Mouse (Mus musculus) midbrain, postnatal 0 days (tissue): Measurements from ENCODE around the gene A930033H14Rik. TPM values are rescaled to one million over a fixed set of nuclear protein-coding genes. Genes with fewer than 3 reads are reported as not detected.
A peak's percentile ranks its signal among the peaks of the same experiment; 100 is the strongest.

ENCODE experiments used
- ATAC-seq: fragments of 200-750 bp; cut with Nextera tagmentation; 2 replicates; pipeline ENCODE4 v1.8.0; 2017; ENCODE audit warnings: moderate number of reproducible peaks, mild to moderate bottlenecking, moderate TSS enrichment, moderate library complexity; ENCODE audit not compliant: low FRiP score
- DNase-seq: peaks from one replicate; pipeline ENCODE4 v3.0.0-alpha.2; 2015; ENCODE audit warnings: low spot score
- H3K27ac ChIP-seq: fragments of 300-500 bp; sonication (generic); 2 replicates; pipeline ENCODE4 v1.5.1; 2014; ENCODE audit warnings: low read depth, mild to moderate bottlenecking, low read length, mixed read lengths
- H3K27me3 ChIP-seq: fragments of 300-500 bp; sonication (generic); 2 replicates; pipeline ENCODE4 v1.6.1; 2014; ENCODE audit warnings: low read length, control low read depth, mixed read lengths; ENCODE audit not compliant: insufficient read depth
- H3K36me3 ChIP-seq: fragments of 300-500 bp; sonication (generic); 2 replicates; pipeline ENCODE4 v1.6.1; 2014; ENCODE audit warnings: low read length, control low read depth, mixed read lengths; ENCODE audit not compliant: insufficient read depth
- H3K4me1 ChIP-seq: fragments of 300-500 bp; sonication (generic); 2 replicates; pipeline ENCODE4 v1.6.1; 2014; ENCODE audit warnings: mild to moderate bottlenecking, control low read depth, antibody characterized with exemption, low read length, mixed read lengths; ENCODE audit not compliant: insufficient read depth
- H3K4me2 ChIP-seq: fragments of 300-500 bp; sonication (generic); 2 replicates; pipeline ENCODE4 v1.6.1; 2014; ENCODE audit warnings: low read depth, mild to moderate bottlenecking, low read length, mixed read lengths; ENCODE audit not compliant: poor library complexity, severe bottlenecking
- H3K4me3 ChIP-seq: fragments of 300-500 bp; sonication (generic); 2 replicates; pipeline ENCODE4 v1.5.1; 2014; ENCODE audit warnings: low read depth, mild to moderate bottlenecking, low read length, moderate library complexity
- H3K9ac ChIP-seq: fragments of 300-500 bp; sonication (generic); replicated peaks from 2 replicates; pipeline ENCODE4 v1.6.1; 2014; ENCODE audit warnings: mild to moderate bottlenecking, low read length, moderate library complexity, mixed read lengths; ENCODE audit not compliant: poor library complexity, severe bottlenecking
- H3K9me3 ChIP-seq: fragments of 300-500 bp; sonication (generic); 2 replicates; pipeline ENCODE4 v1.6.1; 2016; ENCODE audit warnings: low read length, control low read depth
- CTCF ChIP-seq: IDR thresholded peaks from 2 replicates; pipeline ENCODE4 v1.5.1; 2016; ENCODE audit warnings: antibody characterized with exemption, mild to moderate bottlenecking
- WGBS: fragments of 180-500 bp; shearing (Covaris S2); extraction: QIAGEN DNeasy Blood & Tissue Kit; methylation state at CpG from one replicate; pipeline ENCODE4 v1.1.7; 2014; 5-methylcytosine and 5-hydroxymethylcytosine counted together
- polyA plus RNA-seq: library from polyadenylated mRNA; unstranded; fragments of >200 nt; fragmentation: Nextera tagmentation; extraction: Ambion mirVana; gene quantifications from 2 replicates; pipeline ENCODE4 v1.2.1, GENCODE M21; 2015
- total RNA-seq: library from RNA; depleted of rRNA; stranded (reverse); fragments of >200 nt; gene quantifications from 2 replicates; pipeline ENCODE4 v1.2.3, GENCODE M21; 2014

A930033H14Rik gene
- total and polyA plus RNA-seq, 2 experiments from 2014 or later: 0.93 to 1.5 TPM

DNA sequence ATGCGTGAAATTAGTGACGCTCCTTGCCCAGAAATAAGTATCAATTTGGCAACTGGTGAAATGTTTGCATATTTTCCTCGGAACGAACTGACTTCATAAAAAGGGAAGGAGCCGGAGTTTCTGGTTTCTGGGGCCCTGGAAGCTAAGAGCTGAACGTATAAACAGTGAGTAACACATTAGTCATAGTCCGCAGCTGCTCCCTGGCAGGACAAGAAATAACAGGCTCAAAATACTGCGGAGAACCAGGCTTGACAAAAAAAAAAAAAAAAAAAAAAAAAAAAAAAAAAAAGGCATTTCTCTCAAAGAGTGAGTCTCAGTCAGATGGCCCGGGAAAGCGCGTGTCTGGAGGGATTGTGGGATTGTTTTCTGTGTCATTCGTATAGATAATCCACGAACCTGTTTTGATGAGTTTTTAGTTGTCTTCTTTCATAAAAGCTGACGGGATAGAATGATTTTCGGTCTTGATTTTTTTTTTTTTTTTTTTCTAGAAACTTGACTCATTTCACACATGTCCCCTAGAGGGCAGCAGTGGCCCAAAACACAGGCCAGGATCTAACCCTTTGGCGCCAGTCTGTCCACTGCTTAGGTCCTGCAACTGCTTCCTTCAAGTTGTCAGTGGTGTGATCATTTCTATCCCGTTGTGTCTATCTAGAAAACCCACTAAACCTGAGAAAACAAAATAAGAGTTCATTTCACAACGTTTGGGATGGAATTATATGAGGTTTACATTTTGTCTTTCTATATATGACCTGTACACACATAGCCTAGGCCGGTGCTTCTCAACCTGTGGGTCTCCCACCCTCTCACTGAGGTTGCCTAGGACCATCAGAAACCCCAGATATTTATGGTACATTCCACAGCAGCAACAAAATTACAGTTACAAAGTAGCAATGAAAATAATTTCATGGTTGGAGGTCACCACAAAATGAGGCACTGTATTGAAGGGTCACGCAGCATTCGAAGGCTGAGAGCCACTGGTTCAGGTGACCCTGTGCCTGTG lies 26.7 kb downstream of the A930033H14Rik start:
- 23% methylated on average over 21 of the region's 21 CpGs for whole genome bisulfite sequencing
- Histone ChIP-seq H3K4me3 (peak overlapping the region; percentile 24), H3K9me3 (no peaks in the 10 kb centered on the region), H3K9ac (no peak overlapping the region), H3K4me2 (peak overlapping the region; percentile 41), H3K27ac (no peak overlapping the region), H3K36me3 (no peaks in the 10 kb centered on the region), H3K4me1 (no peaks in the 10 kb centered on the region), H3K27me3 (no peaks in the 10 kb centered on the region)
- ATAC-seq (no peak), DNase-seq (peak; percentile 85)
- TF ChIP-seq CTCF: peak; percentile 80

DNA sequence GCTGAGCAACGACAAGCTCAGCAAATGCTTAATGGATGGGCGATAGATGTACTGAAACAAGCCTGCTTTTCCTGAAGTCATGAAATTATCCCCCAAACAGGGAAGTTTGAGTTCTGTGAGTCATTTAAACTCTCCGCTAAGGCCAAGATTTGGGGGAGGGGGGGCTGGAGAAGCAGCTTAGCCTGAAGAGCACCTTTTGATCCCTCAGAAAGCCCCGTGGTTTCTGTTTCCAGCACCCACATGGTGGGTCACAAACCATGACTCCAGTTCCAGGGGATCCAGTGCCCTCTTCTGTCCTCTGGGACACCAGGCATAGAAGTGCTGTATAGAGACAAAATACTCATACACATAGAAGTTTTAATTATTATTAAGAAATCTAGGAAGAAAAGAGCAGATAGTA lies 27.5 kb downstream of the A930033H14Rik start:
- DNase-seq: no peak
- H3K4me1 ChIP-seq: no peaks in the 10 kb centered on the region
- TF ChIP-seq CTCF: 0 out of 2 replicates have a peak, but pooled peaks have one; percentile 9
- WGBS: 82% methylated on average over 4 of the region's 4 CpGs
- no peaks in the 10 kb centered on the region for H3K36me3 ChIP-seq
- no peak for ATAC-seq
- H3K27ac ChIP-seq: no peak overlapping the region
- no peaks in the 10 kb centered on the region for H3K27me3 ChIP-seq
- no peak overlapping the region for H3K4me3 ChIP-seq
- no peak overlapping the region for H3K9ac ChIP-seq
- no peak overlapping the region for H3K4me2 ChIP-seq
- H3K9me3 ChIP-seq: no peaks in the 10 kb centered on the region

DNA sequence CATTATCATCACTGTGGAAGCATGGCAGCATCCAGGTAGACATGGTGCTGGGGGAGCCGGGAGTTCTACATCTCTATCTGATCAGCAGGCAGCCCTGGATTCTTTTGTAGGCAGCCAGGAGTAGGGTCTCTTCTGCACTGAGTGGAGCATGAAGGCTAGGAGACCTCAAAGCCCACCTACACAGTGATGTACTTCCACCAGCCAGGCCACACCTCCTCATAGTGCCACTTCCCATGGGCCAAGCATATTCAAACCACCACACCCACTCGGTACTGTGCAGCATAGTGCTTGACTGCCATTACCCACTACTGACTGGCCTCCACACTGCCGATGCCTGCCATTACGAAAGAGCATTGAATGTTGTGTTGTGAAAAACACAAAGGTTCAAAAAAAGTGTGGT lies 28.0 kb downstream of the A930033H14Rik start:
- DNase-seq (no peak), ATAC-seq (no peak)
- no peak for TF ChIP-seq CTCF
- H3K4me2 ChIP-seq: no peak overlapping the region
- H3K27me3 ChIP-seq: no peaks in the 10 kb centered on the region
- H3K9ac ChIP-seq: no peak overlapping the region
- no peaks in the 10 kb centered on the region for H3K9me3 ChIP-seq
- no peaks in the 10 kb centered on the region for H3K4me1 ChIP-seq
- H3K27ac ChIP-seq: no peak overlapping the region
- H3K36me3 ChIP-seq: no peaks in the 10 kb centered on the region
- 95% methylated on average over 4 of the region's 4 CpGs for WGBS
- no peak overlapping the region for H3K4me3 ChIP-seq

DNA sequence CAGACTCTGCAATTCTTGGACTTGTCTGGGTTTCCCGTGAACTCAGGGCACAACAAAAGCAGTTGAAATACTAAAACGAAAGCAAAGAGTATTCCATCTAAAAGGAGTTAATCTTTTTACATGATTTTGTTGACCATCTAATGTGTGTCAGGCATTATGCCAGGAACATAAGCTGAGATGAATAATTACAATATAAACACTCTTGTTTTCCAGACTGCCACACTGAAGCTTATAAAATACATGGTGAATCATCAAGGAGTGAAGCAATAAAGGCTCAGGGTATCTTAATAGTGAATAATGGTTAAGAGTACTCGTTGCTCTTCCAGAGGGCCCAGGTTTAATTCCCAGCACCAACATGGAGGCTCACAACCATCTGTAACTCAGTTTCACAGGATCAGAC lies 31.9 kb downstream of the A930033H14Rik start:
- ATAC-seq: no peak
- Histone ChIP-seq H3K9me3 (no peaks in the 10 kb centered on the region), H3K27me3 (no peaks in the 10 kb centered on the region), H3K9ac (no peak overlapping the region), H3K27ac (no peak overlapping the region), H3K36me3 (no peaks in the 10 kb centered on the region), H3K4me2 (no peak overlapping the region), H3K4me3 (no peak overlapping the region), H3K4me1 (no peaks in the 10 kb centered on the region)
- WGBS: 73% methylated on average over 3 of the region's 3 CpGs
- DNase-seq: no peak
- no peak for TF ChIP-seq CTCF

DNA sequence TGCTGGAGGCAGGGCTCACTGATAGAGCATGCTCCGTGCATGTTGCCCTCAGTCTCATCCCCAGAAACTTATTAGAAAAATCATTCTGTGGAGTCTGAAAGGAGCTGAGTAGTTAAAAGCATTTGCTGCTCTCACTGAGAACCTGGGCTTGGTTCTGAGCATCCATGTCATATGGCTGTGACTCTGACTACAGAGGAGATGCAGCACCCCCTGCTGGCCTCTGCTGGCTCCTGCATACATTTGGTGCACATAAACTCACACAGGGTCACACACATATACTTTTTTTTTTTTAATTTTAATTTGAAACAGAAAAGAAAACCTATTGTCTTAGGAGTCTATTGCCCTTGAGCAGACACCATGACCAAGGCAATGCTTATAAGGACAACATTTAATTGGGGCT lies 33.6 kb downstream of the A930033H14Rik start:
- no peak for TF ChIP-seq CTCF
- H3K4me3 ChIP-seq: no peak overlapping the region
- H3K9me3 ChIP-seq: no peaks in the 10 kb centered on the region
- DNase-seq (no peak), ATAC-seq (no peak)
- no peaks in the 10 kb centered on the region for H3K27me3 ChIP-seq
- no peak overlapping the region for H3K4me2 ChIP-seq
- WGBS: 98% methylated on average over 1 of the region's 1 CpGs
- H3K27ac ChIP-seq: no peak overlapping the region
- no peaks in the 10 kb centered on the region for H3K4me1 ChIP-seq
- no peaks in the 10 kb centered on the region for H3K36me3 ChIP-seq
- H3K9ac ChIP-seq: no peak overlapping the region

DNA sequence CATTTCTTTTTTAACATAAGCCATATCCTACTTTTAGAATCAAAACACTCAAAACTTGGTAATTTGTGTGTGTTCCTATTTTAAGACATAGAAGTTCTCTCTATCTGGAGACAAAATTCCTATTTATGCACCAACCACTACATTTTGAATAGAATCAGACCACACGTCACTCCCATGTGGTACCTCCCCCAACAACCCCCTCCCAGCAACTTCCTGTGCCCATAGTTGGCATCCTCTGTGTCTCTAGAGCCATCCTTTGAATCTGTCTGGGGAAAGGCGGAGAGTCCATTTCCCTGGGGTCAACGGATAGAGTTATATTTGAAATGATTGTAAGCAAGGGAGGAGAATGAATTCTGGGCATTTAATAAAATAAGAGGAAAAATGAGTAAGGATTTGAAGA lies 36.8 kb downstream of the A930033H14Rik start:
- H3K9ac ChIP-seq: no peak overlapping the region
- 75% methylated on average over 3 of the region's 3 CpGs for WGBS

More for the DNA sequence above, 36.8 kb downstream of the A930033H14Rik start:
- no peaks in the 10 kb centered on the region for H3K36me3 ChIP-seq
- H3K9me3 ChIP-seq: no peaks in the 10 kb centered on the region
- DNase-seq (no peak), ATAC-seq (no peak)
- no peak overlapping the region for H3K27ac ChIP-seq
- H3K27me3 ChIP-seq: no peaks in the 10 kb centered on the region
- H3K4me3 ChIP-seq: no peak overlapping the region
- TF ChIP-seq CTCF: no peak
- H3K4me1 ChIP-seq: no peaks in the 10 kb centered on the region
- H3K4me2 ChIP-seq: no peak overlapping the region
